Mouse (Mus musculus) midbrain, postnatal 0 days (tissue): Measurements from ENCODE around the gene Dgkd. TPM values are rescaled to one million over a fixed set of nuclear protein-coding genes. Genes with fewer than 3 reads are reported as not detected.

Source experiments
- ATAC-seq: fragments of 200-750 bp; cut with Nextera tagmentation; 2 replicates; pipeline ENCODE4 v1.8.0; 2017; ENCODE audit warnings: moderate number of reproducible peaks, mild to moderate bottlenecking, moderate TSS enrichment, moderate library complexity; ENCODE audit not compliant: low FRiP score
- DNase-seq: peaks from one replicate; pipeline ENCODE4 v3.0.0-alpha.2; 2015; ENCODE audit warnings: low spot score
- H3K27ac ChIP-seq: fragments of 300-500 bp; sonication (generic); 2 replicates; pipeline ENCODE4 v1.5.1; 2014; ENCODE audit warnings: low read depth, mild to moderate bottlenecking, low read length, mixed read lengths
- H3K27me3 ChIP-seq: fragments of 300-500 bp; sonication (generic); 2 replicates; pipeline ENCODE4 v1.6.1; 2014; ENCODE audit warnings: low read length, control low read depth, mixed read lengths; ENCODE audit not compliant: insufficient read depth
- H3K36me3 ChIP-seq: fragments of 300-500 bp; sonication (generic); 2 replicates; pipeline ENCODE4 v1.6.1; 2014; ENCODE audit warnings: low read length, control low read depth, mixed read lengths; ENCODE audit not compliant: insufficient read depth
- H3K4me1 ChIP-seq: fragments of 300-500 bp; sonication (generic); 2 replicates; pipeline ENCODE4 v1.6.1; 2014; ENCODE audit warnings: mild to moderate bottlenecking, control low read depth, antibody characterized with exemption, low read length, mixed read lengths; ENCODE audit not compliant: insufficient read depth
- H3K4me2 ChIP-seq: fragments of 300-500 bp; sonication (generic); 2 replicates; pipeline ENCODE4 v1.6.1; 2014; ENCODE audit warnings: low read depth, mild to moderate bottlenecking, low read length, mixed read lengths; ENCODE audit not compliant: poor library complexity, severe bottlenecking
- H3K4me3 ChIP-seq: fragments of 300-500 bp; sonication (generic); 2 replicates; pipeline ENCODE4 v1.5.1; 2014; ENCODE audit warnings: low read depth, mild to moderate bottlenecking, low read length, moderate library complexity
- H3K9ac ChIP-seq: fragments of 300-500 bp; sonication (generic); replicated peaks from 2 replicates; pipeline ENCODE4 v1.6.1; 2014; ENCODE audit warnings: mild to moderate bottlenecking, low read length, moderate library complexity, mixed read lengths; ENCODE audit not compliant: poor library complexity, severe bottlenecking
- H3K9me3 ChIP-seq: fragments of 300-500 bp; sonication (generic); 2 replicates; pipeline ENCODE4 v1.6.1; 2016; ENCODE audit warnings: low read length, control low read depth
- CTCF ChIP-seq: IDR thresholded peaks from 2 replicates; pipeline ENCODE4 v1.5.1; 2016; ENCODE audit warnings: antibody characterized with exemption, mild to moderate bottlenecking
- WGBS: fragments of 180-500 bp; shearing (Covaris S2); extraction: QIAGEN DNeasy Blood & Tissue Kit; methylation state at CpG from one replicate; pipeline ENCODE4 v1.1.7; 2014; 5-methylcytosine and 5-hydroxymethylcytosine counted together
- polyA plus RNA-seq: library from polyadenylated mRNA; unstranded; fragments of >200 nt; fragmentation: Nextera tagmentation; extraction: Ambion mirVana; gene quantifications from 2 replicates; pipeline ENCODE4 v1.2.1, GENCODE M21; 2015
- total RNA-seq: library from RNA; depleted of rRNA; stranded (reverse); fragments of >200 nt; gene quantifications from 2 replicates; pipeline ENCODE4 v1.2.3, GENCODE M21; 2014

Dgkd gene
- total and polyA plus RNA-seq, 2 experiments from 2014 or later, result 36.6 to 77.5 TPM

DNA sequence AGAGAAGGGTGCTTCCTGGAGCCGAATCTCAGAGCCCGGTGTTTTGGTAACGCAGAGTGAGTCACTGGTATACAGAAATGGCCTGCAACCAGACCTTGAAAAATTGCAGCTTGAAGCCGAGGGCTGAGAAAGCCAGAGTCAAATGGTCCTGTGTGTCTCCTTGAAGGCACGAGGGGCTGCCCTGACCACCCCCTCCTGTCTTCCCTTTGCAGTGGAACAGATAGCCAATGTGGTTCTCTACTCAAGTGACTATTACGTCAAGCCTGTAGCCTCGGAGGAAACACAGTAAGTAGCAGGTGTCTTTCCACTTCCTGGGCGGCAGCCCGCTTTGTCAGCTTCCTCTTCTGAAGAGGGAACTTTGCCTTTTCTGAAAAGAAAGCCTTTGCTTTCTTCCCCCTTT lies 24.9 kb upstream of the Dgkd start:
- no peaks in the 10 kb centered on the region for H3K27me3 ChIP-seq
- TF ChIP-seq CTCF, result no peak
- no peak overlapping the region for H3K9ac ChIP-seq
- no peaks in the 10 kb centered on the region for H3K9me3 ChIP-seq
- H3K4me3 ChIP-seq, result no peak overlapping the region
- 75% methylated on average over 9 of the region's 9 CpGs for WGBS
- no peaks in the 10 kb centered on the region for H3K4me1 ChIP-seq
- H3K36me3 ChIP-seq, result no peaks in the 10 kb centered on the region
- ATAC-seq (no peak), DNase-seq (no peak)
- H3K4me2 ChIP-seq, result no peak overlapping the region
- H3K27ac ChIP-seq, result no peak overlapping the region

- ATAC-seq, result no peak
- H3K27me3 ChIP-seq, result no peaks in the 10 kb centered on the region
- H3K27ac ChIP-seq, result 0 out of 2 replicates have a peak overlapping the region, but pooled peaks have one; percentile 6
- no peak for DNase-seq
- TF ChIP-seq CTCF, result no peak
- 37% methylated on average over 7 of the region's 7 CpGs for WGBS
- H3K36me3 ChIP-seq, result no peaks in the 10 kb centered on the region
- no peak overlapping the region for H3K4me2 ChIP-seq
- no peaks in the 10 kb centered on the region for H3K9me3 ChIP-seq
- H3K4me3 ChIP-seq, result no peak overlapping the region
- H3K4me1 ChIP-seq, result no peaks in the 10 kb centered on the region
- no peak overlapping the region for H3K9ac ChIP-seq
Measured at GRCm38 (mm10) chr1:87828926-87829580, 24.0 kb upstream of the Dgkd start.

GRCm38 (mm10) chr1:87829621-87830211 lies 23.4 kb upstream of the Dgkd start:
- H3K4me2 ChIP-seq, result no peak overlapping the region
- no peaks in the 10 kb centered on the region for H3K4me1 ChIP-seq
- WGBS, result 56% methylated on average over 6 of the region's 6 CpGs
- DNase-seq, result no peak
- no peaks in the 10 kb centered on the region for H3K36me3 ChIP-seq
- no peak overlapping the region for H3K4me3 ChIP-seq
- no peaks in the 10 kb centered on the region for H3K9me3 ChIP-seq
- H3K27me3 ChIP-seq, result no peaks in the 10 kb centered on the region
- H3K27ac ChIP-seq, result 0 out of 2 replicates have a peak overlapping the region, but pooled peaks have one; percentile 6
- no peak overlapping the region for H3K9ac ChIP-seq
- TF ChIP-seq CTCF, result no peak
- no peak for ATAC-seq

- Histone ChIP-seq H3K9me3 (no peaks in the 10 kb centered on the region), H3K27ac (no peak overlapping the region), H3K4me1 (no peaks in the 10 kb centered on the region), H3K4me2 (no peak overlapping the region), H3K36me3 (no peaks in the 10 kb centered on the region), H3K27me3 (no peaks in the 10 kb centered on the region), H3K4me3 (no peak overlapping the region), H3K9ac (no peak overlapping the region)
- no peak for TF ChIP-seq CTCF
- ATAC-seq, result no peak
- WGBS, result 79% methylated on average over 1 of the region's 1 CpGs
- no peak for DNase-seq
Measured at GRCm38 (mm10) chr1:87836453-87836852, 16.6 kb upstream of the Dgkd start.

- Histone ChIP-seq H3K9me3 (no peaks in the 10 kb centered on the region), H3K4me2 (no peak overlapping the region), H3K27ac (no peak overlapping the region), H3K4me1 (no peaks in the 10 kb centered on the region), H3K9ac (no peak overlapping the region), H3K4me3 (no peak overlapping the region), H3K27me3 (no peaks in the 10 kb centered on the region), H3K36me3 (no peaks in the 10 kb centered on the region)
- ATAC-seq, result no peak
- WGBS, result 46% methylated on average over 5 of the region's 5 CpGs
- DNase-seq, result no peak
- TF ChIP-seq CTCF, result no peak
Measured at GRCm38 (mm10) chr1:87837018-87837417, 16.1 kb upstream of the Dgkd start.

- ATAC-seq, result no peak
- Histone ChIP-seq H3K36me3 (no peaks in the 10 kb centered on the region), H3K9ac (no peak overlapping the region), H3K4me3 (no peak overlapping the region), H3K27me3 (no peaks in the 10 kb centered on the region), H3K4me1 (no peaks in the 10 kb centered on the region), H3K4me2 (no peak overlapping the region), H3K27ac (no peak overlapping the region), H3K9me3 (no peaks in the 10 kb centered on the region)
- WGBS, result 79% methylated on average over 11 of the region's 11 CpGs
- no peak for DNase-seq
- TF ChIP-seq CTCF, result no peak
Measured at GRCm38 (mm10) chr1:87840411-87841208, 12.5 kb upstream of the Dgkd start.
